Mouse (Mus musculus) heart, postnatal 0 days (tissue): Measurements from ENCODE around the gene AC124108.1. TPM values are rescaled to one million over a fixed set of nuclear protein-coding genes. Genes with fewer than 3 reads are reported as not detected.

Experiments
- ATAC-seq: fragments of 200-750 bp; cut with Nextera tagmentation; 2 replicates; pipeline ENCODE4 v1.8.0; 2017; ENCODE audit warnings: low read depth, moderate number of reproducible peaks, moderate library complexity; ENCODE audit not compliant: insufficient read depth
- DNase-seq: peaks from one replicate; pipeline ENCODE4 v3.0.0-alpha.2; 2016; ENCODE audit warnings: low spot score
- H3K27ac ChIP-seq: fragments of 300-500 bp; sonication (generic); 2 replicates; pipeline ENCODE4 v1.5.1; 2014; ENCODE audit warnings: low read depth, mild to moderate bottlenecking
- H3K27me3 ChIP-seq: fragments of 300-500 bp; sonication (generic); 2 replicates; pipeline ENCODE4 v1.6.1; 2014; ENCODE audit warnings: low read length, mixed read lengths; ENCODE audit not compliant: control insufficient read depth, insufficient read depth
- H3K36me3 ChIP-seq: fragments of 300-500 bp; sonication (generic); replicated peaks from 2 replicates; pipeline ENCODE4 v1.6.1; 2014; ENCODE audit warnings: low read length, mixed read lengths; ENCODE audit not compliant: control insufficient read depth, insufficient read depth
- H3K4me1 ChIP-seq: fragments of 300-500 bp; sonication (generic); 2 replicates; pipeline ENCODE4 v1.6.1; 2014; ENCODE audit warnings: antibody characterized with exemption; ENCODE audit not compliant: control insufficient read depth, insufficient read depth
- H3K4me2 ChIP-seq: fragments of 300-500 bp; sonication (generic); 2 replicates; pipeline ENCODE4 v1.6.1; 2014; ENCODE audit warnings: low read depth, mild to moderate bottlenecking, low read length, moderate library complexity
- H3K4me3 ChIP-seq: fragments of 300-500 bp; sonication (generic); 2 replicates; pipeline ENCODE4 v1.5.1; 2014; ENCODE audit warnings: low read depth, low read length
- H3K9ac ChIP-seq: fragments of 300-500 bp; sonication (generic); replicated peaks from 2 replicates; pipeline ENCODE4 v1.6.1; 2014; ENCODE audit warnings: low read depth, low read length, mixed read lengths
- H3K9me3 ChIP-seq: fragments of 300-500 bp; sonication (generic); replicated peaks from 2 replicates; pipeline ENCODE4 v1.6.1; 2016; ENCODE audit warnings: low read length; ENCODE audit not compliant: control insufficient read depth
- CTCF ChIP-seq: IDR thresholded peaks from 2 replicates; pipeline ENCODE4 v1.5.1; 2016; ENCODE audit warnings: antibody characterized with exemption, control low read depth, low read depth
- EP300 ChIP-seq: IDR thresholded peaks from 2 replicates; pipeline ENCODE4 v1.6.1; 2016; ENCODE audit warnings: antibody characterized with exemption, low read depth
- WGBS: fragments of 180-500 bp; shearing (Covaris S2); extraction: QIAGEN DNeasy Blood & Tissue Kit; methylation state at CpG from one replicate; pipeline ENCODE4 v1.1.7; 2014; 5-methylcytosine and 5-hydroxymethylcytosine counted together
- polyA plus RNA-seq: library from polyadenylated mRNA; unstranded; fragments of >200 nt; fragmentation: Nextera tagmentation; extraction: Ambion mirVana; gene quantifications from 2 replicates; pipeline ENCODE4 v1.2.1, GENCODE M21; 2015
- total RNA-seq: library from RNA; depleted of rRNA; stranded (reverse); fragments of >200 nt; gene quantifications from 2 replicates; pipeline ENCODE4 v1.2.3, GENCODE M21; 2014; ENCODE audit warnings: low replicate concordance

AC124108.1 gene
- total and polyA plus RNA-seq, 2 experiments from 2014 or later, result not detected

DNA sequence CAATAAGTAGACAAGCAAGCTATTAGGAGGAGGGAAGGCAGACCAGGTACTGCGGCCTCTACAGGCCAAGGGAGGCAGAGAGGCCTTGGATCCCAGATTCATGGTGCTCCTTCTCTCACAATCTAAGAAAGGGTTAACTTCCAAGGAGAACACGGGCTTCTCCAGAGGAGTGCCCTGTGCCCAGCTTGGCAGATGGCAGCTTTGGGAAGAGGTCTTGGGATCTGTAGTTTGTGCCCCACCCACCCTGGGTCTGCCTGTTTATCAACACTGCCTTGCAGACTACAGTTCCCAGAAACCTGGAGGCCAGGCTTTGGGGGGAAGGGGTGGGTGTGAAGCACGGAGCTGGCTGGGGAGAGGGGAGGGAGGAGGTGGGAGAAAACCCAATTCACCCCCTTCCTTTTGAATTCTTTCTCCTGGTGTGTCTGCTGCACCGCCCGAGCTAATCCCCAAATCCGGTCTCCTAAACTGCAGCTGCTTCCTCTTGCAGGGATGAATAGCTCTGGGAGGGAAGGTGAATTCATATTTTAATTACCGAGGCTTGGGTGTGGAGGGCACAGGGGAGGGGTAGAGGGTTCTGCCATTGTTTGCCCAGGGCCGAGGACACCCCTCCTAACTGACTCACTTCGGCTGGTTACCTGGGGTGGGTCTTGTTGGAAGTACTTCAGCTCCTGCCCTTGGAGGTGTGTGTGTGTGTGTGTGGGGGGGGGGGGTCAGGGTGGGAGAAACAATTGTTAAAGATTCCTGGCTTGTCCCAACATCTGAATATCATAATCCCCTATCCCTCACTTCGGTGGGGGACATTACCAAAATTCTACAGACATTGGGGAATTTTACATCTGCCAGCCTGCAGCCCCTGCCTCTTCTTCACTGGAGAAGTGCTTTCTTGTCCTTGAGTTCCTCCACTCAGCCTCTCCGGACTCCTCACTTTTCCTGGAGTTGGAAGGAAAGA is 9.6 kb downstream of the AC124108.1 start:
- Histone ChIP-seq H3K36me3 (no peaks in the 10 kb centered on the region), H3K9ac (no peak overlapping the region), H3K4me3 (no peak overlapping the region), H3K9me3 (no peaks in the 10 kb centered on the region), H3K27ac (no peak overlapping the region), H3K4me1 (no peaks in the 10 kb centered on the region), H3K27me3 (peaks cover 62% of the 10 kb centered on the region), H3K4me2 (no peak overlapping the region)
- no peak for DNase-seq
- whole genome bisulfite sequencing, result 37% methylated on average over 11 of the region's 11 CpGs
- ATAC-seq, result no peak
- TF ChIP-seq EP300 (no peak), CTCF (no peak)

DNA sequence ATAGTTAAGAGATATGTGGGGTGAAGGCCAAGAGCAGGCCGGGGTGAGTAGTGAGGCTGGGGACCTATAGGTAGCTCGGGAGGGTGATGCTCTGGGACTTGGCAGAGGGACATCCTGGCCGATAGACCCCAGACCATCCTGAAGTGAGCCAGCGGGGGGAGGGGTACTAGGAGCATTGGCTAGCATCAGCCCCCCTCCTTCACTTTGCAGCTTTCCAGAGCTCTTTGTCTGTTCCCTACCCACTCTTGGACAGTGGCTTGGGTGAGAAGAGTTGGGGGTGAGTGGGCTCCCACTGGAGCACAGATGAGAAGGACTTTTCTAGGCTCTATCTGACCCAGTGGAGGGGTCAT is 10.2 kb downstream of the AC124108.1 start:
- Histone ChIP-seq H3K4me2 (no peak overlapping the region), H3K4me1 (no peaks in the 10 kb centered on the region), H3K27ac (no peak overlapping the region), H3K36me3 (no peaks in the 10 kb centered on the region), H3K9ac (no peak overlapping the region), H3K4me3 (no peak overlapping the region), H3K9me3 (no peaks in the 10 kb centered on the region), H3K27me3 (peaks cover 60% of the 10 kb centered on the region)
- DNase-seq (no peak), ATAC-seq (no peak)
- WGBS, result 58% methylated on average over 4 of the region's 4 CpGs
- TF ChIP-seq EP300, result no peak
- no peak for TF ChIP-seq CTCF

DNA sequence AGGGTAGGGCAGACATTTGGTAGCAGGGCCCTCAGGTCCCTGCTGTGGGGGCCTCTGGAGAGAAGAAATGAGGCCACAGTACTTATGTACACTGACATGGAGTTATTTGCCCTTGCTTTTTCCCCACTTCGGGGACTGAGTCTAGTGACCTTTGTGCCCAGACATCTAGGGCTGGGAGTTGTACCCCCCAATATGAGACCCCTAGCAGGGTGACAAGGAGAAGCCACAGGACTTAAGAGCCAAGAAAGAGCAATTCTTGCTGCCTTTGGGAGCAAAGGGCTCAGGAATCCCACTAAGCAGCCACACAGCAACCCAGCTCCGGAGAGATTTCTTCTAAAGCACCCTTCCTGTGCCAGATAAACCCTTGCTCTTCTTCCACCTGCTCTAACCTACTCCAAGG is 10.7 kb downstream of the AC124108.1 start:
- WGBS, result 51% methylated on average over 2 of the region's 2 CpGs
- Histone ChIP-seq H3K27me3 (peaks cover 56% of the 10 kb centered on the region), H3K27ac (no peak overlapping the region), H3K4me1 (no peaks in the 10 kb centered on the region), H3K9ac (no peak overlapping the region), H3K4me3 (no peak overlapping the region), H3K9me3 (no peaks in the 10 kb centered on the region), H3K36me3 (no peaks in the 10 kb centered on the region), H3K4me2 (no peak overlapping the region)
- ATAC-seq, result no peak
- TF ChIP-seq CTCF (no peak), EP300 (no peak)
- no peak for DNase-seq

DNA sequence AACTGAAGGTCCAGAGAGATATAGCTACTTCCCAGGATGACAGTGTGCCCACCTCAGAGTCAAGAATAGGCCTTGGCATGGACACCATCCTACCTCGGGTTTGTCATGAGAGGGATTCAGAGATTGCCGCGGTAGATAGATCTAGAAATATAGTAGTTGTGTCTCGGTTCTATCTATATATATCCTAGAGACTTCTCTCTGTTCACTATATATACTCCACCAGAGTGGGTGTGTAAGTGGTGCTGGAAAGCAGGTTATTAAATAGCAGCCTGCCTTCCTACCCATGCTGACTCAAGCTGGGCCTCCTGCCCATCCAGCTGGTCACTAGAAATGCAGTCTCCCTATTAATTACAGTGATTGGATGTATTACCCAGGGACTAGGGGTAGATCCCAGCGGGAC is 11.5 kb downstream of the AC124108.1 start:
- no peak for DNase-seq
- no peak overlapping the region for H3K27ac ChIP-seq
- no peak for ATAC-seq
- no peaks in the 10 kb centered on the region for H3K4me1 ChIP-seq
- H3K36me3 ChIP-seq, result no peaks in the 10 kb centered on the region
- 81% methylated on average over 5 of the region's 5 CpGs for WGBS
- no peak overlapping the region for H3K9ac ChIP-seq
- TF ChIP-seq EP300 (no peak), CTCF (no peak)
- no peaks in the 10 kb centered on the region for H3K9me3 ChIP-seq
- H3K27me3 ChIP-seq, result peaks cover 48% of the 10 kb centered on the region
- H3K4me3 ChIP-seq, result no peak overlapping the region
- H3K4me2 ChIP-seq, result no peak overlapping the region

DNA sequence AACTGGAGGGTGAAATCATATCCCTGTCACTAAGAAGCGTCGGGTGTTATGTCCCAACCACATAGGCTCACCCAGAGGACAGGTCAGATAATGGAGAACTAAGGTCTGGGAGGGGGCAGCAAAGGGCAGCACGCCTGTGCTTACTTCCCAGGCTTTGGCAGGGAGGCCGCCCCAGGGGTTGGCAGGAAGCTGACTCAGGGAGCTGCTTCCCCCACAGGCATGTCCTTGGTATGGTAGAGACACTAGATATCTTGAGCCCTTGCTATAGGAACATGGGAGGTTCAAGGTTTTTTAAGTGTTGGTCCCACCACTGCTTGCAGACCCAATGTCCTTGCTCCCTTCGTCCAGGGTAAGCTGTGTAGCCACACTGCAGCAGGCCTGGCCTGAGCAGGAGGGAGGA is 14.7 kb downstream of the AC124108.1 start:
- DNase-seq (peak; percentile 4), ATAC-seq (no peak)
- Histone ChIP-seq H3K36me3 (no peaks in the 10 kb centered on the region), H3K9me3 (no peaks in the 10 kb centered on the region), H3K9ac (no peak overlapping the region), H3K27ac (no peak overlapping the region), H3K4me2 (no peak overlapping the region), H3K4me1 (no peaks in the 10 kb centered on the region), H3K4me3 (no peak overlapping the region), H3K27me3 (peaks cover 43% of the 10 kb centered on the region)
- TF ChIP-seq EP300 (no peak), CTCF (no peak)
- WGBS, result 56% methylated on average over 5 of the region's 5 CpGs
